Mouse (Mus musculus): ENCODE measurements around the gene Slc17a2. TPM values are rescaled to one million over a fixed set of nuclear protein-coding genes. Genes with fewer than 3 reads are reported as not detected.
A peak's percentile ranks its signal among the peaks of the same experiment; 100 is the strongest.

The Slc17a2 gene
- polyA plus RNA-seq, 1 experiment from 2014 or later, result not detected

- no peaks in the 10 kb centered on the region for H3K4me1 ChIP-seq (ENCODE audit: control insufficient read depth, insufficient read depth, low read length)
- WGBS, result 88% methylated on average over 3 of the region's 3 CpGs
- H3K9me3 ChIP-seq (ENCODE audit: control insufficient read depth, low read length), result no peaks in the 10 kb centered on the region
- no peak overlapping the region for H3K4me2 ChIP-seq (ENCODE audit: low read depth, severe bottlenecking)
- DNase-seq (ENCODE audit: low spot score), result no peak
- H3K36me3 ChIP-seq (ENCODE audit: control insufficient read depth, insufficient read depth, low read length), result no peaks in the 10 kb centered on the region
- ATAC-seq (ENCODE audit: insufficient number of reproducible peaks, low FRiP score, low TSS enrichment, low read depth), result no peak
- no peak overlapping the region for H3K27ac ChIP-seq (replicated peaks; ENCODE audit: low read depth, low read length)
- H3K4me3 ChIP-seq (ENCODE audit: low read depth, low read length), result no peak overlapping the region
- no peaks in the 10 kb centered on the region for H3K27me3 ChIP-seq (ENCODE audit: control insufficient read depth, insufficient read depth, low read length)
- H3K9ac ChIP-seq (ENCODE audit: low read length), result no peak overlapping the region
Observed at GRCm38 (mm10) chr13:23822213-23822612, 15.4 kb downstream of the Slc17a2 start.

GRCm38 (mm10) chr13:23826606-23827005 is 19.8 kb downstream of the Slc17a2 start:
- H3K9me3 ChIP-seq (ENCODE audit: control insufficient read depth, low read length), result no peaks in the 10 kb centered on the region
- H3K4me2 ChIP-seq (ENCODE audit: low read depth, severe bottlenecking), result no peak overlapping the region
- no peaks in the 10 kb centered on the region for H3K36me3 ChIP-seq (ENCODE audit: control insufficient read depth, insufficient read depth, low read length)
- H3K9ac ChIP-seq (ENCODE audit: low read length), result no peak overlapping the region
- ATAC-seq (ENCODE audit: insufficient number of reproducible peaks, low FRiP score, low TSS enrichment, low read depth) (no peak), DNase-seq (ENCODE audit: low spot score) (no peak)
- H3K27ac ChIP-seq (replicated peaks; ENCODE audit: low read depth, low read length), result no peak overlapping the region
- no peak overlapping the region for H3K4me3 ChIP-seq (ENCODE audit: low read depth, low read length)
- H3K27me3 ChIP-seq (ENCODE audit: control insufficient read depth, insufficient read depth, low read length), result no peaks in the 10 kb centered on the region
- H3K4me1 ChIP-seq (ENCODE audit: control insufficient read depth, insufficient read depth, low read length), result no peaks in the 10 kb centered on the region
- WGBS, result 80% methylated on average over 3 of the region's 3 CpGs

- no peaks in the 10 kb centered on the region for H3K4me1 ChIP-seq (ENCODE audit: control insufficient read depth, insufficient read depth, low read length)
- no peaks in the 10 kb centered on the region for H3K36me3 ChIP-seq (ENCODE audit: control insufficient read depth, insufficient read depth, low read length)
- no peaks in the 10 kb centered on the region for H3K27me3 ChIP-seq (ENCODE audit: control insufficient read depth, insufficient read depth, low read length)
- H3K9ac ChIP-seq (ENCODE audit: low read length), result no peak overlapping the region
- no peaks in the 10 kb centered on the region for H3K9me3 ChIP-seq (ENCODE audit: control insufficient read depth, low read length)
- no peak overlapping the region for H3K4me3 ChIP-seq (ENCODE audit: low read depth, low read length)
- ATAC-seq (ENCODE audit: insufficient number of reproducible peaks, low FRiP score, low TSS enrichment, low read depth) (no peak), DNase-seq (ENCODE audit: low spot score) (peak; percentile 52)
- H3K4me2 ChIP-seq (ENCODE audit: low read depth, severe bottlenecking), result no peak overlapping the region
- no peak overlapping the region for H3K27ac ChIP-seq (replicated peaks; ENCODE audit: low read depth, low read length)
- WGBS, result 14% methylated on average over 6 of the region's 6 CpGs
Observed at GRCm38 (mm10) chr13:23833053-23833452, 26.3 kb downstream of the Slc17a2 start.

GRCm38 (mm10) chr13:23834836-23835235 is 28.0 kb downstream of the Slc17a2 start:
- H3K4me1 ChIP-seq (ENCODE audit: control insufficient read depth, insufficient read depth, low read length), result no peaks in the 10 kb centered on the region
- H3K27me3 ChIP-seq (ENCODE audit: control insufficient read depth, insufficient read depth, low read length), result no peaks in the 10 kb centered on the region
- DNase-seq (ENCODE audit: low spot score) (no peak), ATAC-seq (ENCODE audit: insufficient number of reproducible peaks, low FRiP score, low TSS enrichment, low read depth) (no peak)
- H3K9me3 ChIP-seq (ENCODE audit: control insufficient read depth, low read length), result no peaks in the 10 kb centered on the region
- H3K36me3 ChIP-seq (ENCODE audit: control insufficient read depth, insufficient read depth, low read length), result no peaks in the 10 kb centered on the region
- H3K27ac ChIP-seq (replicated peaks; ENCODE audit: low read depth, low read length), result no peak overlapping the region
- no peak overlapping the region for H3K4me2 ChIP-seq (ENCODE audit: low read depth, severe bottlenecking)
- 81% methylated on average over 5 of the region's 5 CpGs for WGBS
- no peak overlapping the region for H3K4me3 ChIP-seq (ENCODE audit: low read depth, low read length)
- no peak overlapping the region for H3K9ac ChIP-seq (ENCODE audit: low read length)

GRCm38 (mm10) chr13:23836630-23837029 is 29.8 kb downstream of the Slc17a2 start:
- no peak overlapping the region for H3K9ac ChIP-seq (ENCODE audit: low read length)
- ATAC-seq (ENCODE audit: insufficient number of reproducible peaks, low FRiP score, low TSS enrichment, low read depth), result no peak
- H3K4me3 ChIP-seq (ENCODE audit: low read depth, low read length), result no peak overlapping the region
- H3K36me3 ChIP-seq (ENCODE audit: control insufficient read depth, insufficient read depth, low read length), result no peaks in the 10 kb centered on the region
- no peaks in the 10 kb centered on the region for H3K4me1 ChIP-seq (ENCODE audit: control insufficient read depth, insufficient read depth, low read length)
- no peak overlapping the region for H3K4me2 ChIP-seq (ENCODE audit: low read depth, severe bottlenecking)
- DNase-seq (ENCODE audit: low spot score), result no peak
- 93% methylated on average over 5 of the region's 5 CpGs for WGBS
- H3K27me3 ChIP-seq (ENCODE audit: control insufficient read depth, insufficient read depth, low read length), result no peaks in the 10 kb centered on the region
- no peaks in the 10 kb centered on the region for H3K9me3 ChIP-seq (ENCODE audit: control insufficient read depth, low read length)
- H3K27ac ChIP-seq (replicated peaks; ENCODE audit: low read depth, low read length), result no peak overlapping the region

- no peak within 1 kb of the TSS for H3K4me3 ChIP-seq (ENCODE audit: low read depth, low read length)
- WGBS, result 80% methylated on average over 2 of the region's 2 CpGs
- no peak within 1 kb of the TSS for H3K27ac ChIP-seq (replicated peaks; ENCODE audit: low read depth, low read length)
- H3K27me3 ChIP-seq (ENCODE audit: control insufficient read depth, insufficient read depth, low read length), result no peaks in the 10 kb centered on the region
- no peak for DNase-seq (ENCODE audit: low spot score)
- no peaks in the 10 kb centered on the region for H3K9me3 ChIP-seq (ENCODE audit: control insufficient read depth, low read length)
- no peak within 1 kb of the TSS for H3K4me2 ChIP-seq (ENCODE audit: low read depth, severe bottlenecking)
- H3K36me3 ChIP-seq (ENCODE audit: control insufficient read depth, insufficient read depth, low read length), result no peaks in the 10 kb centered on the region
- H3K4me1 ChIP-seq (ENCODE audit: control insufficient read depth, insufficient read depth, low read length), result no peaks in the 10 kb centered on the region
- no peak for ATAC-seq (ENCODE audit: insufficient number of reproducible peaks, low FRiP score, low TSS enrichment, low read depth)
- H3K9ac ChIP-seq (ENCODE audit: low read length), result no peak within 1 kb of the TSS
Observed at GRCm38 (mm10) chr13:23839308-23839707, 32.5 kb downstream of the Slc17a2 start, which contains the start of gene Slc17a3. TSS of gene Slc17a3 (plus strand) at chr13:23839434.

GRCm38 (mm10) chr13:23845851-23846250 is 39.1 kb downstream of the Slc17a2 start:
- H3K9me3 ChIP-seq (ENCODE audit: control insufficient read depth, low read length), result no peaks in the 10 kb centered on the region
- no peak overlapping the region for H3K9ac ChIP-seq (ENCODE audit: low read length)
- no peaks in the 10 kb centered on the region for H3K27me3 ChIP-seq (ENCODE audit: control insufficient read depth, insufficient read depth, low read length)
- H3K4me1 ChIP-seq (ENCODE audit: control insufficient read depth, insufficient read depth, low read length), result no peaks in the 10 kb centered on the region; the same call in 1 of the 2 replicates
- ATAC-seq (ENCODE audit: insufficient number of reproducible peaks, low FRiP score, low TSS enrichment, low read depth) (no peak), DNase-seq (ENCODE audit: low spot score) (no peak)
- WGBS, result 31% methylated on average over 4 of the region's 4 CpGs
- no peaks in the 10 kb centered on the region for H3K36me3 ChIP-seq (ENCODE audit: control insufficient read depth, insufficient read depth, low read length)
- H3K4me3 ChIP-seq (ENCODE audit: low read depth, low read length), result no peak overlapping the region
- H3K4me2 ChIP-seq (ENCODE audit: low read depth, severe bottlenecking), result no peak overlapping the region
- H3K27ac ChIP-seq (replicated peaks; ENCODE audit: low read depth, low read length), result no peak overlapping the region

GRCm38 (mm10) chr13:23849299-23849698 is 42.5 kb downstream of the Slc17a2 start:
- H3K27ac ChIP-seq (replicated peaks; ENCODE audit: low read depth, low read length), result no peak overlapping the region
- 89% methylated on average over 2 of the region's 2 CpGs for WGBS
- H3K9ac ChIP-seq (ENCODE audit: low read length), result no peak overlapping the region
- H3K27me3 ChIP-seq (ENCODE audit: control insufficient read depth, insufficient read depth, low read length), result no peaks in the 10 kb centered on the region
- ATAC-seq (ENCODE audit: insufficient number of reproducible peaks, low FRiP score, low TSS enrichment, low read depth) (no peak), DNase-seq (ENCODE audit: low spot score) (no peak)
- H3K4me2 ChIP-seq (ENCODE audit: low read depth, severe bottlenecking), result no peak overlapping the region
- no peaks in the 10 kb centered on the region for H3K9me3 ChIP-seq (ENCODE audit: control insufficient read depth, low read length)
- H3K4me3 ChIP-seq (ENCODE audit: low read depth, low read length), result no peak overlapping the region
- H3K36me3 ChIP-seq (ENCODE audit: control insufficient read depth, insufficient read depth, low read length), result no peaks in the 10 kb centered on the region
- H3K4me1 ChIP-seq (ENCODE audit: control insufficient read depth, insufficient read depth, low read length), result no peaks in the 10 kb centered on the region; the same call in 1 of the 2 replicates

GRCm38 (mm10) chr13:23856401-23856800 is 49.6 kb downstream of the Slc17a2 start:
- H3K4me3 ChIP-seq (ENCODE audit: low read depth, low read length), result no peak overlapping the region
- WGBS, result 71% methylated on average over 3 of the region's 3 CpGs
- H3K27me3 ChIP-seq (ENCODE audit: control insufficient read depth, insufficient read depth, low read length), result no peaks in the 10 kb centered on the region
- H3K36me3 ChIP-seq (ENCODE audit: control insufficient read depth, insufficient read depth, low read length), result no peaks in the 10 kb centered on the region
- no peak for DNase-seq (ENCODE audit: low spot score)
- no peak overlapping the region for H3K4me2 ChIP-seq (ENCODE audit: low read depth, severe bottlenecking)
- no peak for ATAC-seq (ENCODE audit: insufficient number of reproducible peaks, low FRiP score, low TSS enrichment, low read depth)
- H3K9ac ChIP-seq (ENCODE audit: low read length), result no peak overlapping the region
- no peaks in the 10 kb centered on the region for H3K4me1 ChIP-seq (ENCODE audit: control insufficient read depth, insufficient read depth, low read length)
- no peaks in the 10 kb centered on the region for H3K9me3 ChIP-seq (ENCODE audit: control insufficient read depth, low read length)
- no peak overlapping the region for H3K27ac ChIP-seq (replicated peaks; ENCODE audit: low read depth, low read length)
